Mouse (Mus musculus): ENCODE measurements around the gene Rpgrip1l. TPM values are rescaled to one million over a fixed set of nuclear protein-coding genes. Genes with fewer than 3 reads are reported as not detected.
A peak's percentile ranks its signal among the peaks of the same experiment; 100 is the strongest.

Rpgrip1l gene
- total RNA-seq, 2 experiments from 2014 or later = 10.1 to 14.6 TPM

DNA sequence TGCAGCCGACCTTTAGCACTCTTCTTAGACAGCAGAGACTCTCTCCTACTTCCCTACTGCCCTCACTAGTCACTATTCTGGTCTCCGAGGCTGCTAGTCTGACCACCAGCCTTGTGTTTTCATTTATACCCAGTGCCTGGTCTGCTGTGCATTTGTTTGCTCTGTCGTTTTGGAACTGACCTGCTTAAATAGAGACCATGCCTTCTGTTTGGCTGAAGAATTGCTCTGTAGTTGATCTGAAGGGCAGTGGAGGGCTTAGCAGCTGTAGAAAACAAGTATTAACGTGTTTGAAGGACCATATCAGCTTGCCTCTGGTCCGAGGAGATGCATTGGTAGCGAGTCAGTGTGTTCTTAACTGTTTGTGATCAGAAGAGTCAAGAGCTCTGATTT is 16.4 kb upstream of the Rpgrip1l start:
- no peak for ATAC-seq (replicated peaks; ENCODE audit: poor library complexity)

GRCm38 (mm10) chr8:91329056-91329455 is 16.0 kb upstream of the Rpgrip1l start:
- no peak for ATAC-seq (replicated peaks; ENCODE audit: poor library complexity)

GRCm38 (mm10) chr8:91327471-91328205 is 14.6 kb upstream of the Rpgrip1l start:
- ATAC-seq (replicated peaks; ENCODE audit: poor library complexity) = no peak

- no peak for ATAC-seq (replicated peaks; ENCODE audit: poor library complexity)
Measured at GRCm38 (mm10) chr8:91326946-91327345, 13.9 kb upstream of the Rpgrip1l start.

DNA sequence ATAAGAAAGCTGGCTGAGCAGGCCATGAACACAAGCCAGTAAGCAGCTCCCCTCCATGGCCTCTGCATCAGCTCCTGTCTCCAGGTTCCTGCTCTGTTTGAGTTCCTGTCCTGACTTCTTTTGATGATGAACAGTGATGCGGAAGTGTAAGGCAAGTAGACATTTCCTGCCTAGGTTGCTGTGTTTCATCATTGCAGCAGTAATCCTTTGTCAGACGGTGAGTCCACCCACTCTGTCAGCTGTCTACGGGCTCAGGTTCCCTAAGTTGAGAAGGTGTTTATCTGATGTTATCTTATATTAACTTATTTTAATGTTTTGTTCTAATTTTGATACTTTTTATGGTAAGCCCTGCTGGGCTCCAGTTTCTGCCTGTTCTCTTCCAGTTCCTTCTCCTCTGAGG is 13.0 kb upstream of the Rpgrip1l start:
- peak; percentile 71 for ATAC-seq (replicated peaks; ENCODE audit: poor library complexity)

GRCm38 (mm10) chr8:91324916-91325315 is 11.9 kb upstream of the Rpgrip1l start:
- no peak for ATAC-seq (replicated peaks; ENCODE audit: poor library complexity)

DNA sequence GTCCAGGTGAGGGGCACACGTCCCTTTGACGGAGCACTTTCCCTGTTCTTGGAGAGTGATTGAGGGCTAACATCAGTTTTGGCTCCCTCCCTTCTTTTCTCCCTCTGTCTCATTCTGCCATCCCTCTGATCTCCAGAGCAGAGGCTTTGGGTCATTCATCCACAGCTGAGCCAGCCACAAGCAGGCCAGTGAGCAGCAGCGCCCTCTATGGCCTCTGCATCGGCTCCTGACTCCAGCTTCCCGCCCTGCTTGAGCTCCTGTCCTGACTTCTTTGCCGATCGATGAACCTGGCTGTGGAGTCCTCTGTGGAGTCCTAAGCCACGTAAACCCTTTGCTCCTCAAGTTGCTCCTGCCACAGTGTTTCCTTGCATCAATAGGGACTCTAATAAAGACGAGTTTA is 11.2 kb upstream of the Rpgrip1l start:
- ATAC-seq (replicated peaks; ENCODE audit: poor library complexity) = no peak

DNA sequence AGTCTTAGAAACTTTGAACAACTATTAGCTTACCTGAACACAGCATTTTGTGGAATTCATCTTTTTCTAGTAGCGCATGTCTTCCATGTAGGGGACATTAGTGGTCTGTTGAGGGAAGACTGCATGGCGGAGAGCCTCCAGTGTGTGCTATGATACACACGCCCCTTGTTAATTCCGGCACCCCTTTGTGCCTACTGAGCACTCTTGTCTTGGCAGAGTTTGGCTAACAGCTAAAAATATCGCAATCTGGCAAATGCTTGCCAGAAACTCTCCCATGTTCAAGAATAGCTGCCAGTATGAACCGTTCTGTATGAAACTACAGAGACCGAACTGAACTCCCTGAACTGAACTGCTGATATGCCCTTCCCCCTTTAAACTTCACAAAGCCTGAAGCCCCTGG is 10.4 kb upstream of the Rpgrip1l start:
- no peak for ATAC-seq (replicated peaks; ENCODE audit: poor library complexity)

DNA sequence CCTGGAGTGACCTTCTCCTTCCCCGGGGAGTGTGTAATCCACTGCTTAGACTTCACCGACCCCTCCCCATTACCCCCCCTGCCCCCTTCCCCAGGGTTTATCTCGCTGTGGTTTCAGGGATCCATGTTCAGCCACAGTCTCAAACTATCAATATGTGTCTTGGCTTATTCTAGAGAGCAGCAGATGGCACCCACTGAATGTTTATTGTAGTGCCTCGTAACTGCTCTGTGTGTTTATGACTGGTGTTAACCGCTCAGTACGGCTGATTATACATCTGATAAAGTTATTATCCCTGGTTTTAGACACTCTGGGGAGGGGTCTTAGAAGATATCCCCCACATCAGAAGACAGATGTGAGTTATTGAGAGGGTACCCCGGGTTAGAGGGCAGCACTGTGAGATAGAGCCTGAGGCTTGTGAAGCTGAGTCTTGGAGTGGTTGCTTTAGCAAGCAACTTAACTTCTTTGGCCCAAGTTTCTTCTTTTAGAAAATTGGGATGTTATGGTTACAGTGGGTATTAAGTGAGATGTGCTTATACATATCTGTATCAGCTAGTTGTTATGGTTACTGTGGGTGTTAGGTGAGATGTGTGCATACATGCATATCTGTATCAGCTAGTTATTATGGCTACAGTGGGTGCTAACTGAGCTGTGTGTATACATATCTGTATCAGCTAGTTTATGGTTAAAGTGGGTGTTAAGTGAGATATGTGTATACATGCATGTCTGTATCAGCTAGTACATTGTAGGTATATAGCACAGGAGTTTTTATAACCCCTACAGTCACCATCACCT is 6.1 kb upstream of the Rpgrip1l start:
- no peak for ATAC-seq (replicated peaks; ENCODE audit: poor library complexity)

- no peak for ATAC-seq (replicated peaks; ENCODE audit: poor library complexity)
Measured at GRCm38 (mm10) chr8:91317567-91318227, 4.6 kb upstream of the Rpgrip1l start.

- peak; percentile 15; the same call in 1 of the 2 replicates for ATAC-seq (replicated peaks; ENCODE audit: poor library complexity)
Measured at GRCm38 (mm10) chr8:91312342-91312741, 720 bp downstream of the Rpgrip1l start.

DNA sequence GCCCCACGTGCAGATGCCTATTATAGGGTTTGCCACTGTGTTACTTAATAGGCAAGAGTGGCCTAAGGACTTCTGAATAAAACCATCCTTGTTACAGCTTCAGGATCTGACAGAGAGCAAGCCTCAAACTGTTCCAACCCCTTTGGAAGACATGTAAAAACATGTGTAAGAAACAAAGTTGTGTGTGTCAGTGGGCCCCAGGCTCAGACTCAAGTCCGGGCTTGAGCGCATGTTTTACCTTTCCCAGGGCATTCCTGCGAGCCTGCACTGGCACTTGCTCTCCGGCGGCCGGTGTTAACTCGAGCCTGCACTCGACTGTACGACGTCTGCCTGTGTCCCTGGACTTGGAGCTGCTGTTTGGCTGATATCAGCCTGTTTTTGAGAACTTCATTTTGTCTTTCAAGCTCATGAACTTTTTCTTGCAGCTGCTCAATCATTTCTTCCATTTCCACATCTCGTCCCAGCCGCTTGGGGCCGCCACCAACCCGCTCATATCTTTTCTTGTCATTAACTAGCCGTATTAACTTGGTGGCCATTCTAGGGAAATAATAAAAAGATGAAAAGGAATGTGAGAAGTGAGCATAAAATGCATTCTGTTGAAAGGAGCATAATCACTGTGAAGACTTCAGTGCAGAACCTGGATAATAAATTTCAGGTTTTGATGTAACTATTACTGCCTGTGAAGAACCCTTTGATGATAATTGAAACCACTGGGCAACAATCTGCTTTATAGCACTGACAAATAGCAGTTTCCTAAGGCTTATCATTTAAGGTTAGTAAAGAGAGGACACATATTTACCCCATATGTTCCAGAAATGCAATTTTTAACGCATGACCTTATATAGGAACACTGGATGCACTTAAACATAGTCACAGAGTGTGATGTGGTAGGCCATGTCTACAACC is 8.3 kb downstream of the Rpgrip1l start:
- no peak for ATAC-seq (replicated peaks; ENCODE audit: poor library complexity)

DNA sequence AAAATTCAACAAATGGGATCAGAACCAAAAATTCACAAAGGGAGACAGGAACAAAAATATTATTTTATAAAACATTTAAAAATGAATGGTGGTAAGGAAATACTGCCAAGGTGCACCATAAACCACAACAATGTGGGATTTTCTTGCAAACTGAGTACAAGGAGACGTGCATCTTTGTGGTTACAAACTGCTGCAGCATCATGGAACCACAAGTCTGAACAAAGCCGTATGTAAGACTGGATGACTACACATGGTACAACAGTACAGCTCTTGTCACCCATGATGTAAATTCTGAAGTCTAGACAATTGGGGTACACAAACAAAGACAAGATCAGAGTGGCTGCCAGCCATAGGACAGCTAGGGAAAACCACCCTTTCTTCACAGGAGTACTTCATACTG is 14.4 kb downstream of the Rpgrip1l start:
- ATAC-seq (replicated peaks; ENCODE audit: poor library complexity) = 0 out of 2 replicates have a peak, but pooled peaks have one; percentile 29

DNA sequence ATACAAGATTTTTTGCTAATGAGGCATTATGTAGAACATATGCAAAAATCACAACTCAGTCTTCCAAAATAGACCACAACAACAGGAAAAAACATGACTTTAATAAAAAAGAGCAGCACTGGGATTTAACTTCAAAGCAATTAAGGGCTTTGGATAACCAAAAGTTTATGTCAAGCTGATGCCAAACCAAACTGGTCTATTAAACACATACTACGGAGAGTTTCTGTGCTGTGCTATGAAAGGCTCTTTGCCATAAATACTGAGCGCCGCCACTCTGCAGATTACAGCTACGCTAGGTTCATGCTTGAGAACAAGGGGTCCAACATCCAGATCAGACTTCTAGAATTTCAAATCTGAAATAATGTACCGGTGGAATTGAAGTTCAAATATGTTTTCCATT is 17.3 kb downstream of the Rpgrip1l start:
- no peak for ATAC-seq (replicated peaks; ENCODE audit: poor library complexity)

- no peak for ATAC-seq (replicated peaks; ENCODE audit: poor library complexity)
Measured at GRCm38 (mm10) chr8:91290576-91290975, 22.5 kb downstream of the Rpgrip1l start.

- ATAC-seq (replicated peaks; ENCODE audit: poor library complexity) = peak; percentile 71
Measured at GRCm38 (mm10) chr8:91286237-91286636, 26.8 kb downstream of the Rpgrip1l start.

- ATAC-seq (replicated peaks; ENCODE audit: poor library complexity) = 0 out of 2 replicates have a peak, but pooled peaks have one; percentile 26
Measured at GRCm38 (mm10) chr8:91283815-91284214, 29.2 kb downstream of the Rpgrip1l start.

DNA sequence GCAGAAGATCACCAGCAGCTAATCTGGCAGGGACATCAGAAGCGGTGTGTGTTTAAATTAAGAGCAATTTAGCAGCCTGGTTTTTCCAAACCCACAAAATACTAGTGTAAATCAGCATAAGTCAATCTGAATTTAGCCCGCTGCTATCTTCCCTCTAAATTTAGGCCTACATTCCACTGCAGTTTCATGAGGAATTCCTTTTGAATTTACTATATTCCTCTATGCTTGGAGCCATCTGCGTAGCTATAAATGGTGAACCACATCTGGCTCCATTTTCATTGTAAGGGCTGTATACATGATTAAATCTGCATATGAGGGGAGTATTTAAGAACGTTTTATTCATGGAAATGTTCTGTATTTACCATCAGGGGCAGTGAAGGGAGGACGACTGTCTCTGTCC is 30.4 kb downstream of the Rpgrip1l start:
- ATAC-seq (replicated peaks; ENCODE audit: poor library complexity) = no peak

DNA sequence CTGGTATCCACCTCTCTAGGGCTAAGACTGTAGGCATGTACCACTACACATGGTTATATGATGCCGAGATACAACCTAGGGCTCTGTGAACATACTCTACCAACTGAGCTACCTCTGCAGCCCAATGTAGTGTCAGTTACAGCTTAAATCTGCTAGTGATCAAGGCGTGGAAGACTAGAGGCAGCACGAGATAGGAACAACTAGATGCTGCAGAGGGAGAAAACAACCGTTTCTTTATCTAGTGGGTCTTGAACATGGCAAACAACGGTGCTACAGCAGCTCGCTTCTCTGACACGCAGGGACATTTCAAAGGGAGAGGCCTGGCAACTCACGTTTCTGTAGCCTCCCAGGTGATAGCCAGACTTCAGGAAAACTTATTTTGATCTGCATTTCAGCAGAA is 31.5 kb downstream of the Rpgrip1l start:
- peak; percentile 58 for ATAC-seq (replicated peaks; ENCODE audit: poor library complexity)

DNA sequence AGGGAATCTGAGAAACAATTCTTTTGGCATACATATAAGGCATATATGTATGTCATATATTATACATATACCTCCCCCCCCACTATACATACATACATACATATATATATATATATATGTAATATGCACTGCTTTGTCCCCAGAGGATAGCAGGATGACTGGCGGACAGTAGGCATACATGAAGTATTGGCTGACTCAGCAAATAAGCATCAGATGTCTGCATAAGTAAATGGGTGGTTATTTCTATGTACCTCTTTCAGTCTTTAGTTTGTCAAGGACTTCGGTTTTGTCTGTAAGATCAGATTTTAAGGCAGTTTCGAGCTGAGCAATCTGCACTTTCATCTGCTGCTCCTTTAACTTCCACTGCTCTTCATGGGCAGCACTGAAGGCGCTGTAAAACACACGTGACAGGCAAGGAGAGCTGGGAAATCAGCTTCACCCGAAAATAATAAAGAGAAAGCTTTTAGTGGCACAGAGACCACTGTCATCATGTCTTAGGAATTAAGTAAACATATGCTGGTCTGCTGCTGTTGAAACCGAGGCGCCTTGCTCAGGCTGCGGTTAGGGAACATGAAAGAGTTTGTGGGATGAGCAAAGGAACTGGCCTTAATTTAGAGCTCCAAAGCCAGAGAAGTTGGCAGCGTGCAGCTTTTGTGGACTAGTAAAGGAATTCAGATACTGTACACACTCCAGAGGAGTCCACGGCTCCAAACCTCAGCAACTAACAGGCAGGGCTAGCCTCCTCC is 32.4 kb downstream of the Rpgrip1l start:
- ATAC-seq (replicated peaks; ENCODE audit: poor library complexity) = no peak
